Mouse (Mus musculus): Measurements from ENCODE around the gene Chit1. TPM values are rescaled to one million over a fixed set of nuclear protein-coding genes. Genes with fewer than 3 reads are reported as not detected.

The Chit1 gene
- polyA plus RNA-seq, 1 experiment from 2014 or later: not detected

DNA sequence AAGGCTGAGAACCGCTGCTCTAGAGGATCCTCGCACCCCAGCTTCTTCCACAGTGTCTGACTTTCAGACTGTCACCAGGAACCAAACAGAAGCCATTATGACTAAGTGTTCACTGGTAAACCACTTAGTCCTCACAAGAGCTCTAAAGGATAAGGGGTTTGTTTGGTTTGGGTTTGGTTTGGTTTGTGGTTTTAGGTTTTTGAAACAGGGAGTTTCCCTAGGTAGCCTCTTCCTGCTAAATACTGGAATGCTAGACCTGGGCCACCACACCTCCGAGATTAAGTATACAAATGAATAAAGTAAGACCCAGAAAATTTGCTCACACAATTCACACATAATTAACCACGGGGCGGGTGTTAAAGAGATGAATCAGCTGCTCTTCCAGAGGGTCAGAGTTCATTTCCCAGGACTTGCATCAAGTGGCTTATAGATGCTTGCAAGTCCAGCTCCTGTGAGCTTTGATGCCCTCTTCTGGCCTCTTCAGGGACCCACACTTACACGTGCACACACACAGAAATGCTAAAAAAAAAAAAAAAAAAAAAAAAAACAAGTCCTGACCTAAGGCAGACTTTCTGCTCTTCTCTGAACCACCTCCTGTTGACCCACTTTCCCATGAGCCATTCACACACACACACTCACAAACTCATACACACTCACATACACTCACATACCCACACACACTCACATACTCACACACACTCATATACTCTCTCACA is 51.6 kb downstream of the Chit1 start:
- Histone ChIP-seq H3K27me3 (ENCODE audit: low read depth, poor library complexity, severe bottlenecking) (peaks cover 21% of the 10 kb centered on the region), H3K4me1 (peaks cover 22% of the 10 kb centered on the region), H3K9me3 (replicated peaks) (no peaks in the 10 kb centered on the region; the same call in 1 of the 2 replicates), H3K4me3 (no peak overlapping the region), H3K36me3 (no peaks in the 10 kb centered on the region), H3K27ac (replicated peaks) (no peak overlapping the region)
- DNase-seq (ENCODE audit: low spot score): no peak
- WGBS: 84% methylated on average over 6 of the region's 6 CpGs

DNA sequence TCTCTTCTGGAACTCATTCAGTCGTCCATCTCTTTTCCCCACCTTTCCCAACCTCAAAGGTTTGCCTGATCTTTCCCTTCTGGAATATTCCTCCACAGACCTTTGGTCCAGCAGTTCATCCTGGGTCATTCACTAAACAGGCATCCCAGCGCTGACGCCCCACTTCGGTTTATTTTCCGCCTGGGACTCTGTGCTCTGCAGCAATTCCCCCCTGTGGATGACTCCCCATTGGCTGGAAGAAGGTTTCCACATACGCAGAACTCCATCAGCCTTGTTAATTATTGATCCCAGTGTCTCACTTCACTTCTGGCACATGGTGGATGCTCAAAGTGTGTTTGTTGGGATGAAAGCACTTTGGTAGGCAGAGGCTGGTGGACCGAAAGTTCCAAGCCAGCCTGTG is 52.4 kb downstream of the Chit1 start:
- H3K4me1 ChIP-seq: peaks cover 25% of the 10 kb centered on the region

DNA sequence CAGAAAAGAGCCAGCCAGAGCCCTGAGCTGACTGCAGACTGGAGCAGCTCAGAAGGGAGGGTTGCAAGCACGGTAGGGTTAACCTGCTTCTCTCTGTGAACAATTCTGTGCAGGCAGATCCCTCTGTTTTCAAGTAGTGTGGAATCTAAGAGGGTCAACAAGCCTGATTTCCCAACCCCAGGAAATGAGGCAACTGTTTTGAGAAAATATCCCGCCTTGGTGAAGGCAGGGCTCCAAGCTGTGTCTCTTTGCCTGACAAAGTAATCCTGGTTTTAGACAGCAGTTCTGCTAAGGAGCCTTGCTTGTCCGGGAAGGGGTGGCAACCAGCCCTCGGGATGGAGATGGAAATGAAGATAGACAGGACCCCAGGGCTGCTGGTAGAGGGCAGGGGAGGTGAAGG is 53.4 kb downstream of the Chit1 start:
- H3K9me3 ChIP-seq (replicated peaks): no peaks in the 10 kb centered on the region; the same call in 1 of the 2 replicates
- no peaks in the 10 kb centered on the region for H3K36me3 ChIP-seq
- H3K27ac ChIP-seq (replicated peaks): no peak overlapping the region
- no peak for DNase-seq (ENCODE audit: low spot score)
- peaks cover 25% of the 10 kb centered on the region for H3K4me1 ChIP-seq
- H3K27me3 ChIP-seq (ENCODE audit: low read depth, poor library complexity, severe bottlenecking): peaks cover 19% of the 10 kb centered on the region
- WGBS: 70% methylated on average over 4 of the region's 4 CpGs
- no peak overlapping the region for H3K4me3 ChIP-seq

More for the DNA sequence above, 52.4 kb downstream of the Chit1 start:
- no peak overlapping the region for H3K4me3 ChIP-seq
- 93% methylated on average over 7 of the region's 7 CpGs for WGBS
- H3K27ac ChIP-seq (replicated peaks): no peak overlapping the region
- no peaks in the 10 kb centered on the region for H3K36me3 ChIP-seq
- peaks cover 21% of the 10 kb centered on the region for H3K27me3 ChIP-seq (ENCODE audit: low read depth, poor library complexity, severe bottlenecking)
- H3K9me3 ChIP-seq (replicated peaks): no peaks in the 10 kb centered on the region; the same call in 1 of the 2 replicates
- DNase-seq (ENCODE audit: low spot score): no peak

DNA sequence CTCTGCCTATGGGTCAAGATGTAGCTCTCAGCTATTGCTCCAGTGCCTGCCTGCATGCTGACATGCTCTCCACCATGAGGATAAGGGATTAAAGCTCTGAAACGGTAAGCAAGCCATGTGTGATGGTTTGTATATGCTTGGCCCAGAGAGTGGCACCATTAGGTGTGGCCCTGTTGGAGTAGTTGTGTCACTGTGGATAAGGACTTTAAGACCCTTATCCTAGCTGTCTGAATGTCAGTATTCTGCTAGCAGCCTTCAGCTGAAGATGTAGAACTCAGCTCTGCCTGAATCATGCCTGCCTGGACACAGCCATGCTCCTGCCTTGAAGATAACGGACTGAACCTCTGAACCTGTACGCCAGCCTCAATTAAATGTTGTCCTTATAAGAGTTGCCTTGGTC is 55.5 kb downstream of the Chit1 start:
- peaks cover 17% of the 10 kb centered on the region for H3K4me1 ChIP-seq
- 93% methylated on average over 3 of the region's 3 CpGs for WGBS
- no peaks in the 10 kb centered on the region for H3K27me3 ChIP-seq (ENCODE audit: low read depth, poor library complexity, severe bottlenecking)
- H3K27ac ChIP-seq (replicated peaks): no peak overlapping the region
- H3K36me3 ChIP-seq: no peaks in the 10 kb centered on the region
- H3K9me3 ChIP-seq (replicated peaks): no peaks in the 10 kb centered on the region; the same call in 1 of the 2 replicates
- DNase-seq (ENCODE audit: low spot score): no peak
- no peak overlapping the region for H3K4me3 ChIP-seq

DNA sequence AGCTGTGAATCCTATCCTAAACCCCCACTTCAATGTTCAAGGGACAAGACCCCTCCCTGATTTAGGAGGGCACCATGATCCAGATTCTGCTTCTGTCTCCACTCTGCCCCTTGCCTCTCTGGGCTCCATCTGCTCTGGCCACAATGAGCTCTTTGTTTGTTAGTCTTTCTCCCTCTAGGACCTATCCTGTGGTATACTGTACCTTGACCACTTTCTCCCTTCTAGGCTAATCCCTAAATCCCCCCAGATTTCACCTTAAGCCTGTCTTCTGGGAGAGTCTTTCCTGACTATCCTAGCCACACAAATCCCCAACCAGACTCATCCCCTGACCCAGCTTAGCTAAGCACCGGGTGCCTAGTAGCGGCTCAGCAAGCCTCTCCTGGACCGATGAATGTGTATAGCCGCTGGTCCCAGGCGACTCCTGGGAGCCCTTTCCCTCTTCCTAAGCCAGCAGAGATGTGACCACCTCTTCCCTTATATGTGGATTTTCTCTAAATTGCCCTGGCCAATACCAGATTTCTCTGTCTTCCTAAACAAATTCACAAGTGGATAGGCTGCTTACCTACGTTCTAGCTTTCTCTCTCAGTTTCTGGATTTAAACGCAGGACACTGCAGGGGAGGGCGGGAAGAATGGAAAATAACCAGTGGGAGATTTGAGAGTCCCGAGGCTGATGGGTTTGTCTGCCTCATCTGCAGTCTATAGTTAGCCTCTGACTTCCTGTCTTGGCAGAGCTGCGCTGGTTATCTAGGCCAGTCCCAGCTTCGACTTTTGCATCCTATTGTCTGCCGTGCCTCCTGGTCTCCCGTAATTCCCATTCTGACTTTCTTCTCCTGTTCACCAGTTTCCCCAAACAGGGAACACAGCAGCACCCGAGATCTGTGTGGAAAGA is 56.6 kb downstream of the Chit1 start:
- H3K27me3 ChIP-seq (ENCODE audit: low read depth, poor library complexity, severe bottlenecking): no peaks in the 10 kb centered on the region
- no peaks in the 10 kb centered on the region for H3K36me3 ChIP-seq
- H3K4me1 ChIP-seq: peaks cover 12% of the 10 kb centered on the region
- no peak overlapping the region for H3K4me3 ChIP-seq
- H3K9me3 ChIP-seq (replicated peaks): no peaks in the 10 kb centered on the region; the same call in 1 of the 2 replicates
- 52% methylated on average over 14 of the region's 14 CpGs for WGBS
- DNase-seq (ENCODE audit: low spot score): no peak
- H3K27ac ChIP-seq (replicated peaks): no peak overlapping the region

DNA sequence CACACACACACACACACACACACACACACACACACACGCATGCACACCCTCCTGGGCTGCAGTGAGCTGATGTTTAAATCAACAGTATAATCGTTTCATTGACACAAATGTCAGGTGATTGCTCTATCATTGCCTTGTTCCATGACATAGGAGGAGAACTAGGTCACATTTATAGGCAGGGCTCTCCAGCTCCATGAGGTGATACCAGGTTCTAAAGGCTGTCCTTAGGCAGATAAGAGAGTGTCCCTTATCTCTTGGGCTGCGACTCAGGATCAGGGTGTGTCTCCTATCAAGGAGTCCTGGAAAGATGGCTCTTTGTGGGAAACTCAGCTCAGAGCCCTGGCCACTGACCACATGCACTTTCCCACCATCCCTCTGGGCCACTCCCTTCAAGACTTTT is 57.5 kb downstream of the Chit1 start:
- DNase-seq (ENCODE audit: low spot score): no peak
- H3K27me3 ChIP-seq (ENCODE audit: low read depth, poor library complexity, severe bottlenecking): no peaks in the 10 kb centered on the region
- 91% methylated on average over 3 of the region's 3 CpGs for WGBS
- peaks cover 16% of the 10 kb centered on the region for H3K4me1 ChIP-seq
- H3K36me3 ChIP-seq: no peaks in the 10 kb centered on the region
- H3K9me3 ChIP-seq (replicated peaks): no peaks in the 10 kb centered on the region; the same call in 1 of the 2 replicates
- H3K4me3 ChIP-seq: no peak overlapping the region
- H3K27ac ChIP-seq (replicated peaks): no peak overlapping the region

DNA sequence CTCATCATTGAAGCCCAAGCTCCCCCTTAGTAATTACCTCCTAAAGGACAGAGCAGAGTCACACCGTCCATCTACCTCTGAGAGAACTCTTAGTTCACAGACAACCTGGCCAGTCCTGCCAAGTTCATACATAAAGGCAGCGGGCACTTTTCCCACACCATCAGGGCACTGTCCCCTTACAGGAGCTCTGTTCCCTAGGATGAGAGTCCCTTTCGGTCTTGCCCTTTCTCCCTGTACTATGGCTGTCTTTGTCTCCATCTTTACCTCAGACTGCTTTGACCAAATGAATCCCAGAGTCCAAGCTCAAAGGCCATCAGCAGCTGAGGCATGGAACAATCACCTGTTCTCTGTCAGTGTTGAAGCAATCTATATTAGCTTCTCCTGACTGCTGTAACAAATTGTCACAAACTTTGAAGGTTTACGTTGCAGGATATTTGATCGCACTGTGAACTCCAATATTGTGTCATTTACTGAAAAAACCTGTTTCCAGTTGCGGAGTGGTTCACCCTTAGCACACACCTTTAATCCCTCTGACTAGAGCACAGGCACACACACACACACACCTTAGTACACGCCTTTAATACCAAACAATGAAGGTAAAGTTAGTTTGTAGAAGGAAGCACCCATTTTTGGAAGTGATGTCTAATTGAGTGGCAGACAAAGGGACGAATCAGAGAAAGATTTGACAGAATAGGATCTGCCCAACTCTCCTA is 58.1 kb downstream of the Chit1 start:
- H3K9me3 ChIP-seq (replicated peaks): no peaks in the 10 kb centered on the region; the same call in 1 of the 2 replicates
- 90% methylated on average over 8 of the region's 8 CpGs for WGBS
- H3K27ac ChIP-seq (replicated peaks): no peak overlapping the region
- peaks cover 13% of the 10 kb centered on the region for H3K4me1 ChIP-seq
- no peak overlapping the region for H3K4me3 ChIP-seq
- H3K27me3 ChIP-seq (ENCODE audit: low read depth, poor library complexity, severe bottlenecking): no peaks in the 10 kb centered on the region
- H3K36me3 ChIP-seq: no peaks in the 10 kb centered on the region
- DNase-seq (ENCODE audit: low spot score): no peak

DNA sequence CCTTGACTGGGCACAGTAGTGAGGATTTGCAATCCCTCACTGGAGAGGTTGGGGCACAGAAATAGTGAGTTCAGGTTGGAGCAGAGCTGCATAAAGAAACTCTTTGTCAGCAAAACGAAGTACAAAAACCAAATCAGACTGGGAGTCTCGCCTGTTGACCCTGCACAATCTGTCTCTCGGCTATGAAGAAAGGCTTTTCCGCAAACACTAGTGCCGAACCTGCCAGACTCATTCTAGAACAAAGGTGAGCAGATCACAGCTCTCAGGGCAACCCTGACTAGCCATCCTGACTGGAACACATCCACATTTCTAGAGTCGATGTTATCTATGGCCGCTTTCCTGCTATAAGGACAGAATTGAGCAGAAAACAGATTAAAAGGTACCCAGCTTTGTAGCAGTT is 62.0 kb downstream of the Chit1 start:
- H3K27me3 ChIP-seq (ENCODE audit: low read depth, poor library complexity, severe bottlenecking): peaks cover 6% of the 10 kb centered on the region; the same call in 1 of the 2 replicates
- DNase-seq (ENCODE audit: low spot score): no peak
- no peaks in the 10 kb centered on the region for H3K36me3 ChIP-seq
- H3K9me3 ChIP-seq (replicated peaks): no peaks in the 10 kb centered on the region; the same call in 1 of the 2 replicates
- H3K4me3 ChIP-seq: no peak overlapping the region
- WGBS: 65% methylated on average over 7 of the region's 7 CpGs
- peaks cover 4% of the 10 kb centered on the region; the same call in 1 of the 2 replicates for H3K4me1 ChIP-seq
- no peak overlapping the region for H3K27ac ChIP-seq (replicated peaks)

DNA sequence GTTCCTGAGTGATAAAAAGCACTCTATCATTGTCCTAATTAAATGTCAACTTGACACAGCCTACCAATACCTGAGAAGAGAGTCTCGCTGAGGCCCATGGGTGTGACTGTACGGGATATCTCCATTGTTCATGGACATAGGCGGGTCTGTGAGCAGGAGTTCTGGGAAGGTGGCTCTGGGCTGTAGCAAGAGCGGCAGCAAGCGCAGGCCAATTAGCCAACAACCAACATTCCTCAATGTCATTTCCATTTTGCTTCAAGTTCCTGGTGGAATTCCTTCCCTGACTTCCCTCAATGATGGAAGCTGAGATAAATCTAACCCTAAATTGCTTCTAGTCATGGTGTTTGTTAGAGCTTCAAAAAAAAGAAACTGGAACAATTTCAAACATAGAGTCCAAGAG is 66.9 kb downstream of the Chit1 start:
- WGBS: 88% methylated on average over 5 of the region's 5 CpGs
- H3K4me1 ChIP-seq: 0 out of 2 replicates have a peak, but pooled peaks cover 6% of the 10 kb centered on the region
- H3K27ac ChIP-seq (replicated peaks): no peak overlapping the region
- no peak for DNase-seq (ENCODE audit: low spot score)
- no peaks in the 10 kb centered on the region for H3K9me3 ChIP-seq (replicated peaks)
- H3K27me3 ChIP-seq (ENCODE audit: low read depth, poor library complexity, severe bottlenecking): peaks cover 16% of the 10 kb centered on the region
- H3K36me3 ChIP-seq: no peaks in the 10 kb centered on the region
- no peak overlapping the region for H3K4me3 ChIP-seq

DNA sequence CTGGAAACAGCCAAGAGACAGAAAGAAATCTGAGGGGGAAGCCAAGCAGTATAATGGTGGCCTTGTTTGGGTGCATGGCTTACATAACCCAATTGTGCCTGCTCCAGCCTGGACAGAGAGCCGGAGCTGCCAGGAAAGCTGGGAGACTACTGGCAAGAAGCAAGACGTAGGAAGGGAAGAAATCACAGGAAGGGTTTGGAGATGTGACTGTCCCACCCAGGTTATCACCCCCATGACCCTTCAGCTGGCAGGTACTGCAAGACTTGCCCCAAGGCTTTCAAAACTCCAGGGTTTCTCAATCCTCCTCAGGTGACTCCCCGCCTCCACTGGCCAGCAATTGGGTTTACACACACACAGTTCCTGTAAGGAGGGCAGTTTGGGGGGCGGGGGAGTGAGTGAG is 71.0 kb downstream of the Chit1 start, which contains the start of gene Chil1:
Chil1 (plus strand) TSS at position 152 of the 400 bp plus-strand sequence.
- Histone ChIP-seq H3K27me3 (ENCODE audit: low read depth, poor library complexity, severe bottlenecking) (peaks cover 10% of the 10 kb centered on the region; the same call in 1 of the 2 replicates), H3K9me3 (replicated peaks) (no peaks in the 10 kb centered on the region), H3K36me3 (no peaks in the 10 kb centered on the region), H3K4me3 (no peak within 1 kb of the TSS), H3K27ac (replicated peaks) (no peak within 1 kb of the TSS), H3K4me1 (0 out of 2 replicates have a peak, but pooled peaks cover 3% of the 10 kb centered on the region)
- 59% methylated on average over 4 of the region's 4 CpGs for WGBS
- no peak for DNase-seq (ENCODE audit: low spot score)

DNA sequence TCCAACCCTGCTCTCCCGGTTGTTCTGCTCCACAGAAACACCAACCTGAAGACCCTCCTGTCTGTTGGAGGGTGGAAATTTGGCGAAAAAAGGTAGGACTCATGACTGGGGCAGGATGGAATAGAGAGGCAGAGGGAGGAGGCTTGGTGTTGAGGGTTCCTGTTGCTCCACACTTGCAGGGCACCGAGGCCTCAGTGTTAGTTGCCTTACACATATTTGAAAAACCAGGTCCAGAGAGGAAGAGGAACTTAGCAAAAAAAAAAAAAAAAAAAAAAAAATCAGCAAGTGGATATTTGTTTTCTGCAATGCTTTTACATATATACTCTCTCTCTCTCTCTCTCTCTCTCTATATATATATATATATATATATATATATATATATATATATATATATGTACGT is 73.0 kb downstream of the Chit1 start:
- Histone ChIP-seq H3K4me3 (no peak overlapping the region), H3K9me3 (replicated peaks) (no peaks in the 10 kb centered on the region), H3K27me3 (ENCODE audit: low read depth, poor library complexity, severe bottlenecking) (peaks cover 18% of the 10 kb centered on the region), H3K36me3 (no peaks in the 10 kb centered on the region), H3K4me1 (peaks cover 9% of the 10 kb centered on the region), H3K27ac (replicated peaks) (no peak overlapping the region)
- no peak for DNase-seq (ENCODE audit: low spot score)
- WGBS: 87% methylated on average over 3 of the region's 4 CpGs

DNA sequence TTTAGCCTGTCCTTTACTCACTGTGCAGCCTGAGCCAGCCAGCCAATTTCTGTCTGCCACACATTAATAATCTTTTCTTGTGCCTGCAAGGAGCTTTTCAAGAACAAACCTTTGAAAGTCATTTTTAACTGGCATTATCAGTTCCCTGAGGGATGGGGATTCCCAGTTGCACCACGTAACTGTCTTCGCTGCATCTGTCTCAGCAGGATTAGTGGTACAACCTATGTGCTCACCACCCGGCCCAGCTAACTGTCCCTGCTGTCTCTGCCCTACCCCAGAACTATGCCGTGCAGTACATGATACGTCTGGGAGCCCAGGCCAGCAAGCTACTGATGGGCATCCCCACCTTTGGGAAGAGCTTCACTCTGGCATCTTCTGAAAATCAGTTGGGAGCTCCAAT is 77.2 kb downstream of the Chit1 start:
- peaks cover 12% of the 10 kb centered on the region for H3K4me1 ChIP-seq
- no peak overlapping the region for H3K4me3 ChIP-seq
- H3K36me3 ChIP-seq: no peaks in the 10 kb centered on the region
- no peaks in the 10 kb centered on the region for H3K9me3 ChIP-seq (replicated peaks)
- 86% methylated on average over 5 of the region's 5 CpGs for WGBS
- H3K27ac ChIP-seq (replicated peaks): no peak overlapping the region
- no peak for DNase-seq (ENCODE audit: low spot score)
- H3K27me3 ChIP-seq (ENCODE audit: low read depth, poor library complexity, severe bottlenecking): peaks cover 25% of the 10 kb centered on the region; the same call in 1 of the 2 replicates
